Mouse (Mus musculus) frontal cortex, postnatal 14 days (tissue): ENCODE results near the gene Hnrnpa1.
"Not testable (repeated sequence)": the region's sequence is repeated elsewhere in the genome, so short reads cannot be mapped to it uniquely, and the experiment has no call there.

Experiments used
- DNase-seq, 2 experiments: peaks; one replicate each; pipeline ENCODE4 v3.0.0; 2022; ENCODE audit warnings: low spot score in 2 of 2

The Hnrnpa1 gene

GRCm38 (mm10) chr15:103272419-103273279 is 32.4 kb downstream of the Hnrnpa1 start, which contains the start of gene Copz1:
TSS of gene Copz1 (plus strand) at chr15:103272714.
- peak; percentile 94 to 99 for DNase-seq

GRCm38 (mm10) chr15:103275943-103276342 is 35.7 kb downstream of the Hnrnpa1 start:
- DNase-seq = not testable (repeated sequence)

GRCm38 (mm10) chr15:103277949-103278348 is 37.7 kb downstream of the Hnrnpa1 start:
- DNase-seq = no peak

- no peak for DNase-seq
Observed at GRCm38 (mm10) chr15:103279750-103280149, 39.5 kb downstream of the Hnrnpa1 start.

- no peak for DNase-seq
Observed at GRCm38 (mm10) chr15:103280817-103281464, 40.7 kb downstream of the Hnrnpa1 start.

GRCm38 (mm10) chr15:103281465-103282205 is 41.4 kb downstream of the Hnrnpa1 start:
- DNase-seq = no peak

GRCm38 (mm10) chr15:103284066-103284465 is 43.8 kb downstream of the Hnrnpa1 start:
- peak in 1 of 2 experiments; percentile 35 for DNase-seq

GRCm38 (mm10) chr15:103284647-103285046 is 44.4 kb downstream of the Hnrnpa1 start:
- DNase-seq = no peak

GRCm38 (mm10) chr15:103285778-103286417 is 45.7 kb downstream of the Hnrnpa1 start:
- no peak for DNase-seq

- DNase-seq = no peak
Observed at GRCm38 (mm10) chr15:103289600-103289999, 49.4 kb downstream of the Hnrnpa1 start.

GRCm38 (mm10) chr15:103290417-103290816 is 50.2 kb downstream of the Hnrnpa1 start:
- DNase-seq = no peak

- no peak for DNase-seq
Observed at GRCm38 (mm10) chr15:103290843-103291242, 50.6 kb downstream of the Hnrnpa1 start.

- DNase-seq = no peak
Observed at GRCm38 (mm10) chr15:103292673-103293345, 52.6 kb downstream of the Hnrnpa1 start.

- DNase-seq = no peak
Observed at GRCm38 (mm10) chr15:103293375-103293774, 53.1 kb downstream of the Hnrnpa1 start.

- no peak for DNase-seq
Observed at GRCm38 (mm10) chr15:103294649-103295048, 54.4 kb downstream of the Hnrnpa1 start.

GRCm38 (mm10) chr15:103295851-103296250 is 55.6 kb downstream of the Hnrnpa1 start:
- DNase-seq = no peak
